Mouse (Mus musculus): Measurements from ENCODE around the gene Slc19a3.

DNA sequence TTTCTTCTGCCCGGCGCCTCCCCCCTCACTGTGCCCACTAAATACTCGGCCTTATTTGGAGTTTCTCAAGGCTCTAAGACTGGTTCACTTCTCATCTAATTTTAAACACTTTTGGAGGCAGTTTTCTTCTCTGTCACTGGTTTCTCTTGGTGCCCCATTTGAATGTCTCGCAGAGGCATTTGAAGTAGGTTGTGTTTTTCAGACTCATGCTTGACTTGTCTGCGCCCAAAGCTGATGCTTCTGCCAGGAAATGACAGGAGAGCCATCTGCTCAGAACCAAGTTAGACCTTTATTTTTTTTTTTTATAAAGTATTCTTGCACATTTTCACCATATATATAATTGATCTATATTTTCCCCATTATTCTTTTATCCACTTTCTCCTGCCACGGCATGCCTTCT lies 51.5 kb downstream of the Slc19a3 start:
- TF ChIP-seq CTCF (IDR thresholded peaks at IDR 0.05; ENCODE audit: low read depth, low read length) (no peak), POLR2AphosphoS5 (IDR thresholded peaks at IDR 0.05; ENCODE audit: insufficient replicate concordance, low read depth, low read length) (no peak), GATA1 (IDR thresholded peaks at IDR 0.05; ENCODE audit: borderline replicate concordance, low read length) (no peak), GATA2 (IDR thresholded peaks at IDR 0.05; ENCODE audit: borderline replicate concordance, low read depth, low read length) (no peak), TAL1 (conservative IDR thresholded peaks at IDR 0.05; ENCODE audit: low read depth, low read length) (no peak)
